Mouse (Mus musculus): ENCODE data around the gene Nrd1. TPM values are rescaled to one million over a fixed set of nuclear protein-coding genes. Genes with fewer than 3 reads are reported as not detected.

Gene Nrd1
- polyA plus RNA-seq, 1 experiment from 2014 or later, result 69.8 TPM

GRCm38 (mm10) chr4:109017441-109017840 is 17.0 kb downstream of the Nrd1 start:
- 57% methylated on average over 7 of the region's 7 CpGs for WGBS

GRCm38 (mm10) chr4:109019301-109019700 is 18.8 kb downstream of the Nrd1 start:
- no peaks in the 10 kb centered on the region for H3K27me3 ChIP-seq (replicated peaks; ENCODE audit: control insufficient read depth, insufficient read depth, low read length)
- H3K4me1 ChIP-seq (ENCODE audit: control insufficient read depth, insufficient read depth, low read depth, low read length), result no peaks in the 10 kb centered on the region
- no peak for ATAC-seq
- WGBS, result 81% methylated on average over 4 of the region's 4 CpGs
- no peak overlapping the region for H3K4me2 ChIP-seq (ENCODE audit: low read length)
- no peak overlapping the region for H3K9ac ChIP-seq (ENCODE audit: low read depth, low read length)
- no peak overlapping the region for H3K27ac ChIP-seq (ENCODE audit: low read depth, low read length)
- H3K9me3 ChIP-seq (ENCODE audit: control insufficient read depth, low read length), result no peaks in the 10 kb centered on the region
- no peak overlapping the region for H3K4me3 ChIP-seq (ENCODE audit: low read length)
- peaks cover 4% of the 10 kb centered on the region; the same call in 1 of the 2 replicates for H3K36me3 ChIP-seq (ENCODE audit: control insufficient read depth, insufficient read depth, low read length)

More at GRCm38 (mm10) chr4:109017441-109017840, 17.0 kb downstream of the Nrd1 start:
- Histone ChIP-seq H3K4me2 (ENCODE audit: low read length) (no peak overlapping the region), H3K27me3 (replicated peaks; ENCODE audit: control insufficient read depth, insufficient read depth, low read length) (no peaks in the 10 kb centered on the region), H3K36me3 (ENCODE audit: control insufficient read depth, insufficient read depth, low read length) (peaks cover 4% of the 10 kb centered on the region; the same call in 1 of the 2 replicates), H3K4me1 (ENCODE audit: control insufficient read depth, insufficient read depth, low read depth, low read length) (no peaks in the 10 kb centered on the region), H3K9me3 (ENCODE audit: control insufficient read depth, low read length) (no peaks in the 10 kb centered on the region), H3K4me3 (ENCODE audit: low read length) (no peak overlapping the region), H3K9ac (ENCODE audit: low read depth, low read length) (no peak overlapping the region), H3K27ac (ENCODE audit: low read depth, low read length) (no peak overlapping the region)
- ATAC-seq, result no peak

GRCm38 (mm10) chr4:109021976-109022375 is 21.5 kb downstream of the Nrd1 start:
- no peak overlapping the region for H3K4me2 ChIP-seq (ENCODE audit: low read length)
- H3K9me3 ChIP-seq (ENCODE audit: control insufficient read depth, low read length), result no peaks in the 10 kb centered on the region
- H3K4me3 ChIP-seq (ENCODE audit: low read length), result no peak overlapping the region
- H3K27me3 ChIP-seq (replicated peaks; ENCODE audit: control insufficient read depth, insufficient read depth, low read length), result no peaks in the 10 kb centered on the region
- ATAC-seq, result no peak
- no peaks in the 10 kb centered on the region for H3K4me1 ChIP-seq (ENCODE audit: control insufficient read depth, insufficient read depth, low read depth, low read length)
- peaks cover 7% of the 10 kb centered on the region for H3K36me3 ChIP-seq (ENCODE audit: control insufficient read depth, insufficient read depth, low read length)
- H3K27ac ChIP-seq (ENCODE audit: low read depth, low read length), result no peak overlapping the region
- no peak overlapping the region for H3K9ac ChIP-seq (ENCODE audit: low read depth, low read length)
- whole genome bisulfite sequencing, result 87% methylated on average over 1 of the region's 1 CpGs

- Histone ChIP-seq H3K9ac (ENCODE audit: low read depth, low read length) (no peak overlapping the region), H3K27ac (ENCODE audit: low read depth, low read length) (no peak overlapping the region), H3K9me3 (ENCODE audit: control insufficient read depth, low read length) (no peaks in the 10 kb centered on the region), H3K4me1 (ENCODE audit: control insufficient read depth, insufficient read depth, low read depth, low read length) (no peaks in the 10 kb centered on the region), H3K4me2 (ENCODE audit: low read length) (no peak overlapping the region), H3K4me3 (ENCODE audit: low read length) (no peak overlapping the region), H3K27me3 (replicated peaks; ENCODE audit: control insufficient read depth, insufficient read depth, low read length) (no peaks in the 10 kb centered on the region), H3K36me3 (ENCODE audit: control insufficient read depth, insufficient read depth, low read length) (peaks cover 13% of the 10 kb centered on the region)
- 69% methylated on average over 3 of the region's 3 CpGs for WGBS
- no peak for ATAC-seq
Measured at GRCm38 (mm10) chr4:109025061-109025460, 24.6 kb downstream of the Nrd1 start.

GRCm38 (mm10) chr4:109026543-109026942 is 26.1 kb downstream of the Nrd1 start:
- no peak overlapping the region for H3K4me3 ChIP-seq (ENCODE audit: low read length)
- H3K4me1 ChIP-seq (ENCODE audit: control insufficient read depth, insufficient read depth, low read depth, low read length), result no peaks in the 10 kb centered on the region
- no peaks in the 10 kb centered on the region for H3K9me3 ChIP-seq (ENCODE audit: control insufficient read depth, low read length)
- H3K27ac ChIP-seq (ENCODE audit: low read depth, low read length), result no peak overlapping the region
- no peak overlapping the region for H3K4me2 ChIP-seq (ENCODE audit: low read length)
- 66% methylated on average over 3 of the region's 3 CpGs for WGBS
- no peak overlapping the region for H3K9ac ChIP-seq (ENCODE audit: low read depth, low read length)
- ATAC-seq, result no peak
- peaks cover 15% of the 10 kb centered on the region for H3K36me3 ChIP-seq (ENCODE audit: control insufficient read depth, insufficient read depth, low read length)
- no peaks in the 10 kb centered on the region for H3K27me3 ChIP-seq (replicated peaks; ENCODE audit: control insufficient read depth, insufficient read depth, low read length)

- Histone ChIP-seq H3K27me3 (replicated peaks; ENCODE audit: control insufficient read depth, insufficient read depth, low read length) (no peaks in the 10 kb centered on the region), H3K36me3 (ENCODE audit: control insufficient read depth, insufficient read depth, low read length) (peaks cover 23% of the 10 kb centered on the region), H3K4me2 (ENCODE audit: low read length) (no peak overlapping the region), H3K4me3 (ENCODE audit: low read length) (no peak overlapping the region), H3K4me1 (ENCODE audit: control insufficient read depth, insufficient read depth, low read depth, low read length) (no peaks in the 10 kb centered on the region), H3K9me3 (ENCODE audit: control insufficient read depth, low read length) (no peaks in the 10 kb centered on the region), H3K9ac (ENCODE audit: low read depth, low read length) (no peak overlapping the region), H3K27ac (ENCODE audit: low read depth, low read length) (no peak overlapping the region)
- no peak for ATAC-seq
- WGBS, result 100% methylated on average over 2 of the region's 2 CpGs
Measured at GRCm38 (mm10) chr4:109029857-109030256, 29.4 kb downstream of the Nrd1 start.

GRCm38 (mm10) chr4:109030266-109030665 is 29.8 kb downstream of the Nrd1 start:
- H3K4me1 ChIP-seq (ENCODE audit: control insufficient read depth, insufficient read depth, low read depth, low read length), result no peaks in the 10 kb centered on the region
- no peak overlapping the region for H3K4me2 ChIP-seq (ENCODE audit: low read length)
- no peak overlapping the region for H3K4me3 ChIP-seq (ENCODE audit: low read length)
- no peaks in the 10 kb centered on the region for H3K27me3 ChIP-seq (replicated peaks; ENCODE audit: control insufficient read depth, insufficient read depth, low read length)
- ATAC-seq, result no peak
- 99% methylated on average over 2 of the region's 2 CpGs for WGBS
- H3K36me3 ChIP-seq (ENCODE audit: control insufficient read depth, insufficient read depth, low read length), result peaks cover 19% of the 10 kb centered on the region
- H3K9me3 ChIP-seq (ENCODE audit: control insufficient read depth, low read length), result no peaks in the 10 kb centered on the region
- H3K27ac ChIP-seq (ENCODE audit: low read depth, low read length), result no peak overlapping the region
- no peak overlapping the region for H3K9ac ChIP-seq (ENCODE audit: low read depth, low read length)

GRCm38 (mm10) chr4:109036327-109036726 is 35.9 kb downstream of the Nrd1 start:
- Histone ChIP-seq H3K27me3 (replicated peaks; ENCODE audit: control insufficient read depth, insufficient read depth, low read length) (no peaks in the 10 kb centered on the region), H3K36me3 (ENCODE audit: control insufficient read depth, insufficient read depth, low read length) (peaks cover 32% of the 10 kb centered on the region)
- no peak for ATAC-seq

GRCm38 (mm10) chr4:109042739-109043138 is 42.3 kb downstream of the Nrd1 start:
- no peak overlapping the region for H3K9ac ChIP-seq (ENCODE audit: low read depth, low read length)
- no peaks in the 10 kb centered on the region for H3K27me3 ChIP-seq (replicated peaks; ENCODE audit: control insufficient read depth, insufficient read depth, low read length)
- no peak overlapping the region for H3K4me3 ChIP-seq (ENCODE audit: low read length)
- H3K4me1 ChIP-seq (ENCODE audit: control insufficient read depth, insufficient read depth, low read depth, low read length), result no peaks in the 10 kb centered on the region
- H3K9me3 ChIP-seq (ENCODE audit: control insufficient read depth, low read length), result no peaks in the 10 kb centered on the region
- no peak overlapping the region for H3K4me2 ChIP-seq (ENCODE audit: low read length)
- peaks cover 46% of the 10 kb centered on the region for H3K36me3 ChIP-seq (ENCODE audit: control insufficient read depth, insufficient read depth, low read length)
- no peak overlapping the region for H3K27ac ChIP-seq (ENCODE audit: low read depth, low read length)
- no peak for ATAC-seq
- WGBS, result 90% methylated on average over 4 of the region's 4 CpGs

More at GRCm38 (mm10) chr4:109036327-109036726, 35.9 kb downstream of the Nrd1 start:
- no peak overlapping the region for H3K4me2 ChIP-seq (ENCODE audit: low read length)
- no peaks in the 10 kb centered on the region for H3K4me1 ChIP-seq (ENCODE audit: control insufficient read depth, insufficient read depth, low read depth, low read length)
- no peaks in the 10 kb centered on the region for H3K9me3 ChIP-seq (ENCODE audit: control insufficient read depth, low read length)
- no peak overlapping the region for H3K4me3 ChIP-seq (ENCODE audit: low read length)
- no peak overlapping the region for H3K27ac ChIP-seq (ENCODE audit: low read depth, low read length)
- no peak overlapping the region for H3K9ac ChIP-seq (ENCODE audit: low read depth, low read length)

- Histone ChIP-seq H3K4me2 (ENCODE audit: low read length) (no peak overlapping the region), H3K27ac (ENCODE audit: low read depth, low read length) (no peak overlapping the region), H3K9ac (ENCODE audit: low read depth, low read length) (no peak overlapping the region), H3K27me3 (replicated peaks; ENCODE audit: control insufficient read depth, insufficient read depth, low read length) (no peaks in the 10 kb centered on the region), H3K9me3 (ENCODE audit: control insufficient read depth, low read length) (no peaks in the 10 kb centered on the region), H3K4me3 (ENCODE audit: low read length) (no peak overlapping the region), H3K36me3 (ENCODE audit: control insufficient read depth, insufficient read depth, low read length) (peaks cover 48% of the 10 kb centered on the region), H3K4me1 (ENCODE audit: control insufficient read depth, insufficient read depth, low read depth, low read length) (no peaks in the 10 kb centered on the region)
- no peak for ATAC-seq
- 87% methylated on average over 5 of the region's 5 CpGs for WGBS
Measured at GRCm38 (mm10) chr4:109043294-109043693, 42.8 kb downstream of the Nrd1 start.

All from hindbrain, embryonic 16.5 days (tissue).